Mouse (Mus musculus) small intestine, adult 2 months (tissue): ENCODE data around the gene Phykpl.
"Not testable (repeated sequence)": the region's sequence is repeated elsewhere in the genome, so short reads cannot be mapped to it uniquely, and the experiment has no call there.

Experiments used
- CTCF ChIP-seq: fragments of 200-500 bp; IDR thresholded peaks from 2 replicates; pipeline ENCODE4 v1.5.1; 2012; ENCODE audit warnings: low read depth, mild to moderate bottlenecking, control low read depth, inconsistent platforms, low read length, moderate library complexity, mixed read lengths; ENCODE audit not compliant: insufficient replicate concordance, insufficient read length; ENCODE audit errors: extremely low read depth
- POLR2A ChIP-seq: fragments of 200-500 bp; IDR thresholded peaks from 2 replicates; pipeline ENCODE4 v1.6.1; 2012; ENCODE audit warnings: low read depth, mild to moderate bottlenecking, control low read depth, inconsistent platforms, low read length, moderate library complexity

- TF ChIP-seq POLR2A, CTCF: not testable (repeated sequence)
Observed at GRCm38 (mm10) chr11:51616113-51616512, 31.6 kb downstream of the Phykpl start.
